Mouse (Mus musculus) forebrain, embryonic 11.5 days (tissue): ENCODE measurements around the gene Ehbp1. TPM values are rescaled to one million over a fixed set of nuclear protein-coding genes. Genes with fewer than 3 reads are reported as not detected.

Source experiments
- ATAC-seq: fragments of 200-750 bp; cut with Nextera tagmentation; replicated peaks from 2 replicates; pipeline ENCODE4 v1.8.0; 2017; ENCODE audit warnings: moderate TSS enrichment; ENCODE audit not compliant: low FRiP score
- DNase-seq: peaks from one replicate; pipeline ENCODE4 v3.0.0-alpha.2; 2017; ENCODE audit warnings: low spot score
- H3K27ac ChIP-seq: fragments of 300-500 bp; sonication (generic); 2 replicates; pipeline ENCODE4 v1.5.1; 2014; ENCODE audit warnings: low read depth, low read length
- H3K27me3 ChIP-seq: fragments of 300-500 bp; sonication (generic); 2 replicates; pipeline ENCODE4 v1.6.1; 2014; ENCODE audit warnings: mild to moderate bottlenecking, low read length, mixed read lengths; ENCODE audit not compliant: control insufficient read depth, insufficient read depth
- H3K36me3 ChIP-seq: fragments of 300-500 bp; sonication (generic); 2 replicates; pipeline ENCODE4 v1.6.1; 2014; ENCODE audit warnings: mild to moderate bottlenecking, low read length, moderate library complexity, mixed read lengths; ENCODE audit not compliant: control insufficient read depth, insufficient read depth
- H3K4me1 ChIP-seq: fragments of 300-500 bp; sonication (generic); replicated peaks from 2 replicates; pipeline ENCODE4 v1.6.1; 2014; ENCODE audit warnings: low read length, mixed read lengths; ENCODE audit not compliant: control insufficient read depth, insufficient read depth
- H3K4me2 ChIP-seq: fragments of 300-500 bp; sonication (generic); 2 replicates; pipeline ENCODE4 v1.6.1; 2014; ENCODE audit warnings: low read depth, mild to moderate bottlenecking, low read length, moderate library complexity, mixed read lengths; ENCODE audit not compliant: severe bottlenecking
- H3K4me3 ChIP-seq: fragments of 300-500 bp; sonication (generic); 2 replicates; pipeline ENCODE4 v1.5.1; 2014; ENCODE audit warnings: low read depth, low read length
- H3K9ac ChIP-seq: fragments of 300-500 bp; sonication (generic); 2 replicates; pipeline ENCODE4 v1.6.1; 2014; ENCODE audit warnings: low read length
- H3K9me3 ChIP-seq: fragments of 300-500 bp; sonication (generic); 2 replicates; pipeline ENCODE4 v1.6.1; 2016; ENCODE audit warnings: low read length, mixed read lengths; ENCODE audit not compliant: control insufficient read depth
- WGBS: fragments of 180-500 bp; shearing (Covaris S2); extraction: QIAGEN DNeasy Blood & Tissue Kit; methylation state at CpG from one replicate; pipeline ENCODE4 v1.1.7; 2014; 5-methylcytosine and 5-hydroxymethylcytosine counted together
- polyA plus RNA-seq: library from polyadenylated mRNA; unstranded; fragments of >200 nt; fragmentation: Nextera tagmentation; extraction: Ambion mirVana; gene quantifications from 2 replicates; pipeline ENCODE4 v1.2.1, GENCODE M21; 2014

Gene Ehbp1
- polyA plus RNA-seq, 1 experiment from 2014 or later = 14.7 TPM

GRCm38 (mm10) chr11:22301164-22301563 is 40.9 kb downstream of the Ehbp1 start:
- H3K36me3 ChIP-seq = no peaks in the 10 kb centered on the region
- WGBS = 80% methylated on average over 6 of the region's 6 CpGs
- H3K4me2 ChIP-seq = no peak overlapping the region
- no peak for DNase-seq
- no peak overlapping the region for H3K4me3 ChIP-seq
- H3K9ac ChIP-seq = no peak overlapping the region
- H3K27me3 ChIP-seq = no peaks in the 10 kb centered on the region
- ATAC-seq = no peak
- no peaks in the 10 kb centered on the region for H3K4me1 ChIP-seq
- H3K27ac ChIP-seq = no peak overlapping the region
- H3K9me3 ChIP-seq = no peaks in the 10 kb centered on the region

- Histone ChIP-seq H3K4me1 (no peaks in the 10 kb centered on the region; the same call in 1 of the 2 replicates), H3K4me2 (no peak overlapping the region), H3K27me3 (no peaks in the 10 kb centered on the region), H3K36me3 (no peaks in the 10 kb centered on the region), H3K9me3 (no peaks in the 10 kb centered on the region), H3K4me3 (no peak overlapping the region), H3K9ac (no peak overlapping the region), H3K27ac (no peak overlapping the region)
- ATAC-seq = no peak
- DNase-seq = no peak
Measured at GRCm38 (mm10) chr11:22289164-22289563, 52.9 kb downstream of the Ehbp1 start.

- peak overlapping the region; percentile 78 for H3K4me3 ChIP-seq
- H3K4me1 ChIP-seq = no peaks in the 10 kb centered on the region; the same call in 1 of the 2 replicates
- no peaks in the 10 kb centered on the region for H3K36me3 ChIP-seq
- WGBS = 1% methylated on average over 6 of the region's 6 CpGs
- no peaks in the 10 kb centered on the region for H3K27me3 ChIP-seq
- no peak for ATAC-seq
- H3K9ac ChIP-seq = peak overlapping the region; percentile 80
- peak overlapping the region; percentile 71 for H3K4me2 ChIP-seq
- DNase-seq = no peak
- H3K27ac ChIP-seq = peak overlapping the region; percentile 70
- no peaks in the 10 kb centered on the region for H3K9me3 ChIP-seq
Measured at GRCm38 (mm10) chr11:22287513-22287900, 54.6 kb downstream of the Ehbp1 start.

- Histone ChIP-seq H3K9ac (peak overlapping the region; percentile 89), H3K27ac (peak overlapping the region; percentile 79), H3K4me3 (peak overlapping the region; percentile 78), H3K36me3 (no peaks in the 10 kb centered on the region), H3K27me3 (no peaks in the 10 kb centered on the region), H3K9me3 (no peaks in the 10 kb centered on the region), H3K4me1 (no peaks in the 10 kb centered on the region; the same call in 1 of the 2 replicates), H3K4me2 (peak overlapping the region; percentile 82)
- peak; percentile 97 for DNase-seq
- ATAC-seq = peak; percentile 100
- WGBS = 2% methylated on average over 43 of the region's 43 CpGs
Measured at GRCm38 (mm10) chr11:22286885-22287512, 55.1 kb downstream of the Ehbp1 start.

GRCm38 (mm10) chr11:22286371-22286872 is 55.7 kb downstream of the Ehbp1 start:
- Histone ChIP-seq H3K36me3 (no peaks in the 10 kb centered on the region), H3K27ac (peak overlapping the region; percentile 79), H3K9me3 (no peaks in the 10 kb centered on the region), H3K4me3 (peak overlapping the region; percentile 78), H3K4me1 (no peaks in the 10 kb centered on the region; the same call in 1 of the 2 replicates), H3K9ac (peak overlapping the region; percentile 89), H3K27me3 (no peaks in the 10 kb centered on the region), H3K4me2 (peak overlapping the region; percentile 82)
- DNase-seq = peak; percentile 85
- 2% methylated on average over 38 of the region's 39 CpGs for WGBS
- ATAC-seq = peak; percentile 71

- Histone ChIP-seq H3K9ac (no peak overlapping the region), H3K27ac (no peak overlapping the region), H3K36me3 (peaks cover 7% of the 10 kb centered on the region; the same call in 1 of the 2 replicates), H3K4me1 (no peaks in the 10 kb centered on the region), H3K4me2 (no peak overlapping the region), H3K9me3 (no peaks in the 10 kb centered on the region; the same call in 1 of the 2 replicates), H3K27me3 (no peaks in the 10 kb centered on the region), H3K4me3 (no peak overlapping the region)
- no peak for ATAC-seq
- 94% methylated on average over 3 of the region's 3 CpGs for WGBS
- DNase-seq = no peak
Measured at GRCm38 (mm10) chr11:22276656-22277055, 65.4 kb downstream of the Ehbp1 start.

GRCm38 (mm10) chr11:22274144-22274543 is 67.9 kb downstream of the Ehbp1 start:
- 94% methylated on average over 2 of the region's 2 CpGs for WGBS
- no peak overlapping the region for H3K27ac ChIP-seq
- H3K4me3 ChIP-seq = no peak overlapping the region
- no peaks in the 10 kb centered on the region for H3K4me1 ChIP-seq
- DNase-seq = no peak
- no peak overlapping the region for H3K9ac ChIP-seq
- no peaks in the 10 kb centered on the region for H3K27me3 ChIP-seq
- H3K36me3 ChIP-seq = peaks cover 5% of the 10 kb centered on the region; the same call in 1 of the 2 replicates
- H3K4me2 ChIP-seq = no peak overlapping the region
- H3K9me3 ChIP-seq = no peaks in the 10 kb centered on the region
- no peak for ATAC-seq

GRCm38 (mm10) chr11:22273378-22273777 is 68.7 kb downstream of the Ehbp1 start:
- ATAC-seq (no peak), DNase-seq (no peak)
- WGBS = 92% methylated on average over 7 of the region's 7 CpGs
- Histone ChIP-seq H3K4me3 (no peak overlapping the region), H3K4me1 (no peaks in the 10 kb centered on the region), H3K9ac (no peak overlapping the region), H3K36me3 (peaks cover 3% of the 10 kb centered on the region; the same call in 1 of the 2 replicates), H3K9me3 (no peaks in the 10 kb centered on the region), H3K4me2 (no peak overlapping the region), H3K27ac (no peak overlapping the region), H3K27me3 (no peaks in the 10 kb centered on the region)

GRCm38 (mm10) chr11:22271889-22272288 is 70.2 kb downstream of the Ehbp1 start:
- WGBS = 86% methylated on average over 3 of the region's 3 CpGs

More at GRCm38 (mm10) chr11:22271889-22272288, 70.2 kb downstream of the Ehbp1 start:
- DNase-seq (no peak), ATAC-seq (no peak)
- H3K4me3 ChIP-seq = no peak overlapping the region
- H3K27ac ChIP-seq = no peak overlapping the region
- H3K9me3 ChIP-seq = no peaks in the 10 kb centered on the region
- H3K4me2 ChIP-seq = no peak overlapping the region
- no peaks in the 10 kb centered on the region for H3K4me1 ChIP-seq
- no peaks in the 10 kb centered on the region for H3K27me3 ChIP-seq
- 0 out of 2 replicates have a peak, but pooled peaks cover 3% of the 10 kb centered on the region for H3K36me3 ChIP-seq
- H3K9ac ChIP-seq = no peak overlapping the region
